Comparison of ENCODE assay signal across 7 mouse cellular contexts in genomic region chr5:93092857-93093622, GRCm38 (mm10). TPM values are rescaled to one million over a fixed set of nuclear protein-coding genes. Genes with fewer than 3 reads are reported as not detected.
DNase-seq lines count a peak whose midpoint lies in the region; ATAC-seq and TF ChIP-seq lines count a peak whose summit lies in the region.

Gene Sept11, plus strand, starts transcription at chr5:93093437.

- TF ChIP-seq CTCF in kidney, adult 2 months (conservative IDR thresholded peaks at IDR 0.05; ENCODE audit: insufficient read depth, insufficient read length, low read depth, low read length): no peak
- TF ChIP-seq CTCF in spleen, adult 2 months (IDR thresholded peaks at IDR 0.05; ENCODE audit: extremely low read depth, insufficient read depth, insufficient read length, insufficient replicate concordance): no peak

- peak within 1 kb of the TSS; percentile 70 for H3K4me2 ChIP-seq in embryonic facial prominence, embryonic 12.5 days (replicated peaks)
- H3K4me2 ChIP-seq in limb, embryonic 12.5 days: peak within 1 kb of the TSS; percentile 88
- peak within 1 kb of the TSS; percentile 96 for H3K4me2 ChIP-seq in midbrain, embryonic 15.5 days

- TF ChIP-seq POLR2A in kidney, adult 2 months (IDR thresholded peaks at IDR 0.05; ENCODE audit: low read depth, low read length): peak; percentile 71
- peak; percentile 57 for TF ChIP-seq POLR2A in spleen, adult 2 months (IDR thresholded peaks at IDR 0.05; ENCODE audit: low read depth, low read length)

- H3K9me3 ChIP-seq in embryonic facial prominence, embryonic 12.5 days: no peaks in the 10 kb centered on the region
- H3K9me3 ChIP-seq in limb, embryonic 12.5 days: no peaks in the 10 kb centered on the region
- no peaks in the 10 kb centered on the region for H3K9me3 ChIP-seq in midbrain, embryonic 15.5 days

- peak within 1 kb of the TSS; percentile 85 for H3K4me3 ChIP-seq in embryonic facial prominence, embryonic 12.5 days
- peak within 1 kb of the TSS; percentile 66 for H3K4me3 ChIP-seq in kidney, adult 2 months (ENCODE audit: insufficient read depth, low read depth, low read length)
- peak within 1 kb of the TSS; percentile 84 for H3K4me3 ChIP-seq in limb, embryonic 12.5 days (replicated peaks)
- peak within 1 kb of the TSS; percentile 83 for H3K4me3 ChIP-seq in midbrain, embryonic 15.5 days
- H3K4me3 ChIP-seq in spleen, adult 2 months (ENCODE audit: extremely low read depth, insufficient read depth, insufficient read length): peak within 1 kb of the TSS; percentile 95

- H3K27ac ChIP-seq in embryonic facial prominence, embryonic 12.5 days: peak within 1 kb of the TSS; percentile 98
- H3K27ac ChIP-seq in kidney, adult 2 months (ENCODE audit: insufficient read depth, low read depth, low read length): peak within 1 kb of the TSS; percentile 80
- peak within 1 kb of the TSS; percentile 98 for H3K27ac ChIP-seq in limb, embryonic 12.5 days
- H3K27ac ChIP-seq in midbrain, embryonic 15.5 days: peak within 1 kb of the TSS; percentile 95
- H3K27ac ChIP-seq in spleen, adult 2 months (ENCODE audit: insufficient read depth, low read length): peak within 1 kb of the TSS; percentile 75

- under 1% methylated on average over 63 of the region's 63 CpGs for WGBS in embryonic facial prominence, embryonic 12.5 days
- WGBS in kidney, adult 2 months: under 1% methylated on average over 63 of the region's 63 CpGs
- WGBS in limb, embryonic 12.5 days: under 1% methylated on average over 63 of the region's 63 CpGs
- WGBS in midbrain, embryonic 15.5 days: under 1% methylated on average over 63 of the region's 63 CpGs
- under 1% methylated on average over 60 of the region's 63 CpGs for WGBS in spleen, adult 2 months

- H3K27me3 ChIP-seq in embryonic facial prominence, embryonic 12.5 days: no peaks in the 10 kb centered on the region
- no peaks in the 10 kb centered on the region for H3K27me3 ChIP-seq in kidney, adult 2 months (replicated peaks; ENCODE audit: control insufficient read depth, insufficient read depth, low read length)
- H3K27me3 ChIP-seq in limb, embryonic 12.5 days: no peaks in the 10 kb centered on the region
- H3K27me3 ChIP-seq in midbrain, embryonic 15.5 days (replicated peaks): no peaks in the 10 kb centered on the region
- H3K27me3 ChIP-seq in spleen, adult 2 months (ENCODE audit: control insufficient read depth, insufficient read depth, low read length): no peaks in the 10 kb centered on the region

- ATAC-seq in embryonic facial prominence, embryonic 12.5 days (ENCODE audit: insufficient number of reproducible peaks, insufficient read depth, low FRiP score, low TSS enrichment): peak; percentile 87
- peak; percentile 89 for ATAC-seq in limb, embryonic 12.5 days (ENCODE audit: insufficient number of reproducible peaks, insufficient read depth, low FRiP score, low TSS enrichment, low read depth)
- ATAC-seq in midbrain, embryonic 15.5 days (replicated peaks): peak; percentile 94

- H3K36me3 ChIP-seq in embryonic facial prominence, embryonic 12.5 days: no peaks in the 10 kb centered on the region
- H3K36me3 ChIP-seq in kidney, adult 2 months (ENCODE audit: control insufficient read depth, insufficient read depth, low read length): no peaks in the 10 kb centered on the region
- no peaks in the 10 kb centered on the region for H3K36me3 ChIP-seq in limb, embryonic 12.5 days
- no peaks in the 10 kb centered on the region for H3K36me3 ChIP-seq in midbrain, embryonic 15.5 days (replicated peaks)
- H3K36me3 ChIP-seq in spleen, adult 2 months (ENCODE audit: control insufficient read depth, insufficient read depth, low read length): no peaks in the 10 kb centered on the region

- H3K9ac ChIP-seq in embryonic facial prominence, embryonic 12.5 days: peak within 1 kb of the TSS; percentile 83
- peak within 1 kb of the TSS; percentile 94 for H3K9ac ChIP-seq in limb, embryonic 12.5 days (replicated peaks)
- H3K9ac ChIP-seq in midbrain, embryonic 15.5 days: peak within 1 kb of the TSS; percentile 78

- H3K4me1 ChIP-seq in embryonic facial prominence, embryonic 12.5 days: peaks cover 46% of the 10 kb centered on the region
- H3K4me1 ChIP-seq in kidney, adult 2 months (ENCODE audit: control insufficient read depth, insufficient read depth, low read length): peaks cover 13% of the 10 kb centered on the region
- H3K4me1 ChIP-seq in limb, embryonic 12.5 days (replicated peaks): peaks cover 49% of the 10 kb centered on the region
- peaks cover 38% of the 10 kb centered on the region for H3K4me1 ChIP-seq in midbrain, embryonic 15.5 days
- peaks cover 16% of the 10 kb centered on the region for H3K4me1 ChIP-seq in spleen, adult 2 months (ENCODE audit: control insufficient read depth, insufficient read depth, insufficient read length)

- peak; percentile 95 for DNase-seq in adrenal gland, postnatal 25 days
- DNase-seq in heart, adult 18-20 months: peak; percentile 95 to 97
- peak; percentile 96 for DNase-seq in kidney, adult 2 months
- peak; percentile 83 to 88 for DNase-seq in spleen, adult 2 months (ENCODE audit: low read depth in 1 of 2, low spot score in 2 of 2)

RNA-seq across cellular contexts. Expression of gene Sept11, which starts in this region (rescaled TPM):
- 39.2 and 39.4 TPM in 2 replicates for total RNA-seq in adrenal gland, postnatal 25 days (2021)
- 248 and 263 TPM in 2 replicates for polyA plus RNA-seq in embryonic facial prominence, embryonic 12.5 days (2016; fragmentation: Nextera tagmentation; extraction: Ambion mirVana)
- total RNA-seq in heart, adult 18-20 months (2021): 10 to 100 TPM; 26.9 to 27.3 TPM
- 46.0 and 50.7 TPM in 2 replicates for polyA plus RNA-seq in kidney, adult 2 months (2012; rRNA removed)
- polyA plus RNA-seq in limb, embryonic 12.5 days (2016; fragmentation: Nextera tagmentation; extraction: Ambion mirVana): 258 and 277 TPM in 2 replicates
- polyA plus RNA-seq in midbrain, embryonic 15.5 days (2015; fragmentation: Nextera tagmentation; extraction: Ambion mirVana): 148 TPM in 2 replicates
- 21.2 and 26.0 TPM in 2 replicates for polyA plus RNA-seq in spleen, adult 2 months (2012; rRNA removed)

Comparison
In these comparisons a context has a peak if more than half of its experiments do, and no peak if none do; other contexts are left out.
1. Peak in every context shown above with its lines: DNase-seq, ATAC-seq, H3K4me3 ChIP-seq and H3K27ac ChIP-seq.